Mouse (Mus musculus) cerebellum, postnatal 4 days (tissue): ENCODE measurements at regions not wholly inside any gene's neighbourhood (a gene's known extent, or its start where the extent isn't known, plus 50 kb on each side); places are given as distances from the start of the nearest gene placed in this dataset.

Experiments
- DNase-seq, 2 experiments: peaks; one replicate each; pipeline ENCODE4 v3.0.0; 2022; ENCODE audit warnings: low spot score in 2 of 2, mixed read lengths in 1 of 2

DNA sequence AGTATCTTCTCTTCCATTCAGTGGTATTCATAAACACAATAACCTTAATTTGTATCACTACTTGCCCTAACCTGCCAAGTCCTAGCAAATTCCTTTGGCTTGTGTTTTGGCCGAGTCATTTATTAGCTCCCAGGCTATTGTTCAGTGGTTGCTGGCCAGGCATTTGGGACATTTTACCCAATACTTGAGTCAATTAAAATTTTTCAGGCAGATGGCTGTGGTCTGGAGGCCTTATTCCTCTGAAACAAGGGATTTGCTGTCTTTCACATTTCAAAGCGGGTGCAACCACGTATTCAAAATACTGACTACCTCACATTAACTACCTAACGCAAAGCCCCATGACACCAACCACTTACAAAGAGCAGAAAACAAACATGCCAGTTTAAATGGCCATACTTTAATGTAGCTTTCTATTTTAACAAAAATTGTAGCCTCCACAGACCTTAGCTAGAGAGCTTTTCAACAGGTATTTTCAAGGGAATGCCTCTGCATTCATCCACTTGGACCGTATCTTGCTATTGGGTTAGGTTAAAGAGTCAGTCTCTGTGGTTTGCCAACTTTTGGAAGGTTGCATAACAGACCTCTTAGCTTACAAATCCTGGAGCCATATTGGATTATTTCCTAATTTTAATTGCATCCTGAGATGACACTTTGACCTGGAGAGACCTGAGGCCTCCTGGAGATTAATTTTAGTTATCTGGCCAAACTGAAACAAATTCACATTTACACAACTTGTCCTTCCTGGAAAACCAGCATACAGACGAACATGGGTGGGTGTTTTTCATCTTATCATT lies 224.7 kb upstream of the Fam241a start:
- DNase-seq: no peak

DNA sequence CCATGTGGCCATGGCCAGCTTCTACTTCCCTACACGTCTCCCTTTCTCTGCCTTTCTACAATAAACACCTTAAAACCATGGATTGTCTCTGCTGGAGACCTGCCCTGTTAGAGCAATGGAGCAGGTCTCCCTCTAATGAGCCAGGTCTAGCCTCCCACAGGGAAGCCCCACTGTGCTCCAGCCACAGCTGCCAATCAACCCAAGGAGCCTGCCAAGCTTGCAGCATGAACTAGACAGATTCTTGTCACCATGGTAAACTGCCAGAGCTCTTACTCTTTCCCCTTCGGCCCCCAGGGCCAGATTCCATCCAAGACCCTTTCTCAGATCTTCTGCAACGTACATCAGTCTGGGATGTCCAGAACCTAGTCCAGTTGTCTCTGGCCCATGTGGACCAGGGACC lies 217.1 kb upstream of the Fam241a start:
- DNase-seq: peak in 1 of 2 experiments; percentile 10

DNA sequence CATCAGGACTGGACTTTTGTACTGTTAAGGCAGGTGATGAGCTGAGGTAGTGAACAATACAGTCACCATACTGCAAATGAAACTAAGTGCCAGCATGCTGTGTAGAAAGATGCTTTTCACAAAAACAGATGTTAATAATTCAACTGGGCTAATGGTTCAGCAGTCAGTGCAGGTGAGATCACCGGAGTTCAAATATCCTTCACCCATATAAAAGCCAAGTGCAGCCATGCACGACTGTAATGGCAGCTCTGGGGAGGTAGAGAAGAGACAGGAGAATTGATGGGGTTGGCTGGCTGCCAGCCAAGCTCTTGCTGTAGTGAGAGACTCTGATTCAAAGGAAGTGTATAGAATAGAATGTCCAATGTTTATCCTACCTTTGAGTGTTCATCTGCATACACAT lies 214.3 kb upstream of the Fam241a start:
- no peak for DNase-seq

DNA sequence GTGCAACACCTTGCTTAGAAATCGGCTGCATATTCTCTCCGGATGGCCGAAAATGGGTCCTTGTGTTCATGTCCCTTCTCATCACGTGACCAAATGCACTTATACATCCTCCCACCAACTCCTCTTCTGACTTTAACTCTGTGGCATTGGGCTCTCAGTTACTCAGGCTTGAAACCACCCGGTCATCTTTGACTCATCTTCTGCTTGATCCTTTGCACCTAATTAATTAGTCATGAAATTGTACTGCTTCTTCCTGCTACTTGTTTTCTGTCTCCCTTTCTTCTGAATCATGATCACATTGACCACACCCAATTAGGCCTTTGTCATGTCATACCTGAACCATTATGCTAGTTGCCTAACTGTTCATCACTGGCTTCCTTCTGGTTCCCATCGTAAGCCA lies 208.4 kb upstream of the Fam241a start:
- no peak for DNase-seq

DNA sequence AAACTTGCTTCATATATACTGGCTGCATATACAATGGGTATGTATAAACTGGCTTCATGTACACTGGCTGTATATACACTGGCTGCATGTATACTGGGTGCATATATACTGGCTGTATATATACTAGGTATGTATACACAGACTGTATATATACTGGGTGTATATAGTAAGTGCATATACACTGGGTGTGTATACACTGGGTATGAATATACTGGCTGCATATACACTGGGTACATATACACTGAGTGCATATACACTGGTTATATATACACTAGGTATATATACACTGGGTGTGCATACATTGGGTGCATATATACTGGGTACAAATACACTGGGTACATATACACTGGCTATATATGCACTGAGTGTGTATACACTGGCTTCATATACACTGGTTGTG lies 196.9 kb upstream of the Fam241a start:
- DNase-seq: no peak

DNA sequence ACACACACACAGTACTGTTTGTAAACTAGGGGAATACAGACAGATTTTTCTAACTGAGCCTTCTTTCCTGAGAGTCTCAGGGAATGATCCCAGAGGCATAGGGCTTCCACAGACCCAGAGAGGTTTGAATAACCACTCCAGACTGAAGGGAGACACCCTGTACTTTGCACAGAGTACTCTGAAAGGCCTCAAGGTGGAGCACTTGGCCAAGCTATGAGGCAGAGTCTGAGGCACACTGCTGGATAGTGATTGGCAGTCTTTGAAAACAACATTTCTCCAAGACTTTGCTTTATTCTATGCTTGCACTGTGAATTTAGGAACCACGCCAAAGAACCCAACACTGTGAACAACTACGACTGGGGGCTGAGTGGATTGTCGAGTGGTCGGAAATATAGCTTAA lies 192.1 kb upstream of the Fam241a start:
- peak in 1 of 2 experiments; percentile 41 for DNase-seq

DNA sequence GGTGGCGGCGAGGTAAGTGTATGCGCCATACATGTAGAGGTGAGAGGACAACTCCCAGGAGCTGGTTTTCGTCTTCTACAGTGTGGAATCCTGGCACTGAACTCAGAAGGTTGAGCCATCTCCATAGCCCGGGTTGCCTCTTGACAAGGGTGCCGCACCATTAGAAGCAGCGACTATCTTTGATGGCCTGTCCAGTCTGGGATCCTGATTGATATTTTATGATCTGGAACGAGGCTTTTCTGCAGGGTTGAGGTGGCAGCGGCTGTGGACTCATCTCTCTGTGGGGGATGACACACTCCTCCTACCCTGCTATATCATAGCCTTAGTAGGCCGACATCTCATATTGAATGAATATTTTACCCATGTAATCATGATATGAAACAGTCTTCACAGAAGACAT lies 191.0 kb upstream of the Fam241a start:
- DNase-seq: no peak

DNA sequence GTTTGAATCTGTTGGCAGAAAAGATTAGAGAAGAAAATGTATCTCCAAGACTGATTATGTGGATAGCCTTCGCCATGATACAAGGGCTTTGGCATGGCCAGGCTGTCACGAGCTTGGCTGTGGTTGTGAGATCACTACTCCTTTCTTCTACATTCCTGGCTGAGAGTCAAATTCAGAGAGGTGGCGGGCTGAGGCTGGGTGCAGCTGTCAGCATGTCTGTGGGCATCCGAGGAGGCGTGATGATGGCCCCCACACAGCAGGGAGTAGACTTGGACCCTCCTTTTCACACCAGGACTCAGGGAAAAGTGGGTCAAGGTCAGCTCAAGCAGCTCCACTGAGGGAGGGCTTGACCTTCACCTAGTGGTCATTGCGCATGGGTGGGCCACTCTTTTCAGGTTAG lies 186.3 kb upstream of the Fam241a start:
- no peak for DNase-seq

DNA sequence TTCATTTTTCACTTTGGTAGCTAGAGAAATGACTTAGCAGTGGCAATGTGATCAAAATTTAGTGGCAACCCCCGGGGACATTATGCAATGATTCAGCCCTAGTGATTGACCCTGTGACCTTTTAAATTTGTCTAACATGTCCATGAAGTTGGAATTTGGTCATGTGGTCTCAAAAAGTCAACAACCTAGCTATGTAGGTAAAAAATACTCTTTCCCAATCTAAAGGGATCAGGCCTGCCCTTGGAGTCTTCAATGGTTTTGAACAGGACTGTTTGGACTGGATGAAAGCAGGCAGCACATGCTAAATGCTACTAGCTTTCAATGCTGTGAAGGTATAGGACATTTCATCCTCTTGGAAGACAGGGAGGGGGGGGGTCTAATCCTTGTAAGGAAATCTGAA lies 185.3 kb upstream of the Fam241a start:
- no peak for DNase-seq

DNA sequence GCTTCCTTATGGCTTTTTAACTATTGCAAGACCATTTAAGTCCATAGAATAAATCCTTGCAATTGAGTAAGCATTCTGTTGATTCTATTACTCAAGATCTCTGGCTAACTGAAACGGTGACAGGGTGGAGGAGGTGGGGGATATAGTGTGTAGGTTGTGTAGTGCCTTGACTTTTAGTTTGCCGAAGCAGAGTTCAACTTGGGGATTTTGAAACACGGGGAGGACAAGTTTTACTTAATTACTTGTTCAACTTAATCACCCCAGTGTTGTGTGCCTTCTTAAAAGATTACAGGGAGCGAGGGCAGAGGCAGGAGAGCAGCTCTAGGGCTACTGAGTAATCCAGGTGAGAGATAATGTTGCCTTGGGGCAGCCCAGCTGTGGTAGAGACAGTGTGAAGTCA lies 171.7 kb upstream of the Fam241a start:
- DNase-seq: no peak

DNA sequence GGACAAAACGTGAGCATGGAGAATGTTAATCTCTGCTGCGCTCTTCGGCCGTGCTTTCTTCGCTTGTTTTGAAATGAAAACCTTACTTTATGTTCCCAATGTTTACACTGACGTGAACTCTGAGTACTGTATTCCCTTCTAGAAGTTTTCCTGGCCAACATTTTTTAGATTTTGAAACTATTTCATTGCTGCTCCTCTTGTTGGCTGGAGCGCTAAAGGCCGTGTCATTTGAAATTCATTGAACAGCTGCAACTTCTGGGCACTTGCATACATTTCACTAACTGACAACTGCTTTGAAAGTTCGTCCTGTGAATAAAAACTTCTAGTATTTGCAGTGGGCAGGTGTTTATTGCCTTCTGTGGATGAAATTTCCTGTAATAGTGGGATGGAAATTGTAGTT lies 157.9 kb upstream of the Fam241a start:
- no peak for DNase-seq

DNA sequence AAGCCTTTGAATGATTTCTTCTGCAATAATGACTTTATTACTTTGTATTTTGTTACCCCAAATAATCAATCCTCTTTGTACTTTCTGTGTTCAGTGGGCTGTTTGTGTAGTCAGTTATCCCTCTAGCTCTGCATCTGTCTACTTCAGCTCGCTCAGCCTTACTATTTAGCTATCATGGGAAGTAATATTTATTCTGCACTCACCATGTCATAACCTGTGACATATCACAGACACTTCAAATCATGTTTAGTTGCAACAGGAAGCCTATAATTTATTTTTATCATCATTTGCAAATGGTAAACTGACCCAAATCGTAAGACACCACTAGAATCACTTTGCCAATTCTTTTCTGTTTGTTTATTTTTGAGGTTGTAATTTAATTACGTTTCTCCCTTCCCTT lies 147.6 kb upstream of the Fam241a start:
- no peak for DNase-seq

DNA sequence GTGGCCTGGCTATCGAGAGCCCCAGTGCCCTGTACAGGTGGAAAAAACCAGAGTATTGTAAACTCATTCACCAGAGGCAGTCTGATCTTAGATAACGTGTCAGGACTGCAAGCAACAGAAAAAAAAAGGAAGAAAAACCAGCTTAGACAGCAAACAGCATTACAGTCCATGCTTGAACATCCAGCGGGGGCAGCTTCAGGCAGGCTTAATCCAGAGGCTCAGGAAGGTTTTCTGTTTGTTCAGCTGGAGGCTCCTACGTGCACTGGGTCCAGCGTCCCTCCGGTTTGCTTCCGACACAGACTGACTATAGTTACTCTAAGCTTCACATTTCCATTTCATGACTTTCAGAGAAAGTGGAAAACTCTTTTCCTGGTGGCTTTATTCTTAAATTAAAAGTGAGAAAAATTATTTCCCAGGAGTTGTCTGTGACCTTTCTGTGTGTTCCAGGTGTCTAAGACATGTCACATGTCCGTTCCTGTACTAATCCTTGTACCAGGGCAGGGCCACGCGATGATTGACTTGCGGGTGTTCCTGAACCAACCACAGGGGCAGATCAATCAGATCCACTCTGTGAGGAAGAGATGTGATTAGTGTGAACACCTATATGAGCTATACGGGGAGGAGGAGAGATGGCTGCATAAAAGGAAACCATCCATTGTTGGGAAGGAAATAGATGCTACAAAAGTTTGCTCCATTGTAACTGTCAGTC lies 144.4 kb upstream of the Fam241a start:
- DNase-seq: no peak

DNA sequence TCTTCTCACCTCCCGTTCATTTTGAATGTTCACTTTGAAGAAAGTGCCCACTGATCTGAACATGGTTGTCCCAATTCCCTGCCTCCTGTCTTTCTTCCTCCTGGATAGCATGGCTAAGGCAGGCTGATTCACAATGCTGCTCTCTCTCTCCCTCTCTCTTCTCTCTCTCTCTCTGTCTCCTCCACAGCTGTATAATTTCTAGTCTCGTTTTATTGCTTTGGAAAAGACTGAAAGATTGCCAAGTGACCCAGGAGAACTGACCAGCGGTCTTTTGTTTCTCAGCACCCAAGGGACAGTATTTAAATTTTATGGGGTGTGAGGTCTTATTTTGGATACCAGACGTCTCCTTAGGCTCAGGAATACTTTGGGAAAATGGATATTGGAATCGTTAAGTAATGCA lies 143.1 kb upstream of the Fam241a start:
- DNase-seq: no peak

DNA sequence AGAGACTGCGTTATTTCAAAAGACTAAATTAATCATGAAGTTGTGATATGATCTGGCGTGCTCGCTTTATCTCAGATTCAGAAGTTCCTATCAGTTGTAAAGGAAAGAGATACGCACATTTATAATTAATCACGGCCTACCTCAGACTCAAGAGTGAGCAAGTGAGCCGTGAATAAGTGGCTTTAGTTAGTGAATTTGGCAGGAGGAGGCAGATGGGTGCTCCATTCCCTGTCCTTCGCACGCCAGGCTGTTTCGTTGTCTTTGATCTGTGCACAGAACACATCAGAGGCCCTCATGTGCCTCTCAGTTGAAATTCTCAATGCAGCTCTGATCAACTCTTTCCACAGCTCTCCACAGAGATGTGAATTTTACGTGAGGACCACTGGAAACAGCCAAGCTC lies 140.4 kb upstream of the Fam241a start:
- no peak for DNase-seq

DNA sequence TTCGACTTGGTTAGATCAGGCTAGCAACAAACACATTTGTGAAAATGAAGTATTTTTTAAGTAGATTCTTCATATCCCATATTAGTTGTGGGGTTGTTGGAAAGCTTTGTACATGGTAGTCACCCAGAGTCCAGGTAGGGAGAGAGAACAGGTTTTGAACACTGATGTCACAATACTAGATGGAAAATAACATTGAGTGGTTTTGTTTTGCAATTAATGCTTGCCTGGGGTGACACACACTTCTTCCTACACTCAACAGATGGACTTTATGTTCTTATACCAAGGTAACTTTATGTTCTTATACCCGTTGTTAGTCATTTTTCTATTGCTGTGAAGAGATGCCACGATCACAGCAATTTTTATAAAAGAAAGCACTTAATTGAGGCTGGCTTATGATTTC lies 134.2 kb upstream of the Fam241a start:
- DNase-seq: no peak

DNA sequence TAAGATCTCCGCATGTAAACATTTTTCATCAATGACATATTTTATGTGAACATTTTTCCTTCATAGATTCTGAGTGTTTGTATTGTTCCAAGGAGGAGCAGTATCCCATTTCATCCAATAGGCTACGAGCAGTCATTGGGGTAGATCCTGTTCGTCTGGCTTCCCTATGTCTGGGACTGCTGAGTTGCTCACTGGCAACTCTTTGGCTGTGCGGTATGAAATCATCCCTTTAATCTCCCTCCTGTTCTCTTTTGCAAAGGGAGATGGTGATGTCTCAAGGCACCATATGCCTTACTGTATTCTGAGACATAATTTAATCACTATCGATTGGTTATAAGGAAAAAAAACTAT lies 133.4 kb upstream of the Fam241a start:
- DNase-seq: no peak

DNA sequence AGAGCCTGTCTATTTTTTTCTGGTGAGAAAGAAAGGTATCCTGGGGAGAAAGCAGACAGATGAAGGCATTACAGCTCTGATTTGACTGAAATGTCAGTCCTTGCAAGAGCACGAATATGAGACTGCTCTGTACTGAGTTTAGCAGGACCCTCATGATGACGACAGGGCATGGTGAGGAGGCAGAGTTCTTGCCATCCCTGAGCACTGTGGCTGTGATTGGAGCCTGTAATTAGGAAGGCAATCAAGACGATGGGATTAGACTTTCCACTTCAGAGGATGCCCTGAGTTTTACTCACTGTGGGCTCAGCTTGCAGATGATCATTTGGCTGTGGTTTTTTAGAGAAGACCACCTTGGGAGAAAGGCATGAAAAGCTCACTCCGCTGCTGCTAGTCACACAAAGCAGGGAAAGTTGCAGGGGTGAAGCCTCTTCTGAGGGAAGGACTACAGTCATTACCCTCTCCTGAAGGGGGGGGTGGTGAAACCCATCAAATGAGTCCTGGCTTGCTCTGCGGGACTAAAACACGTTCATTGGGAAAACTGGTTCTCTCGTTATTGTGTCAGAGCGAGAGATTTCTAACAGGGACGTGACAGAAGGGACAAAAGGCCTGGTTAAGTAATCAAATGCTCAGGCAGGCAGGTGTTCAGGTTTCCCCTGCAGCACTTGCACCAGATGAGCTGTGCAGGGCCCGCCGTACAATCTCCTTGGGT lies 132.9 kb upstream of the Fam241a start:
- no peak for DNase-seq

DNA sequence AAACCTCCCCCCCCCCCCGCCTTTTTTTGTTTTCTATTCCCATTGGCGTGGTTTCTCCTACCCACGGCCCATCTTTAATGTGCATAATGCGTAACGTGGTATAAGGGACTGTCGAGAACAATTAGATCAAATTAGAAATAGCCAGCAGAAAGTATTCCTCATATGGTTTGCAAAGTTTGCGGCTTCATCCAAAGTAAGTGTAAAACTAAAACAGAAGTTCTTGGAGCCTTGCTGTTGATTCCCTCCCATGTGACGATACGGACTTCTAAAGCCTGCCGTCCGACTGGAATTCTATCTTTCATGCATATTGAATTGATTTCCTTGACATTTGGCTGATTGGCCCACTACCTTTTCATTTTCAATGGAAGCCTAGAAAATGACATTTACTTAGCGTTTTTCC lies 128.7 kb upstream of the Fam241a start:
- DNase-seq: no peak

DNA sequence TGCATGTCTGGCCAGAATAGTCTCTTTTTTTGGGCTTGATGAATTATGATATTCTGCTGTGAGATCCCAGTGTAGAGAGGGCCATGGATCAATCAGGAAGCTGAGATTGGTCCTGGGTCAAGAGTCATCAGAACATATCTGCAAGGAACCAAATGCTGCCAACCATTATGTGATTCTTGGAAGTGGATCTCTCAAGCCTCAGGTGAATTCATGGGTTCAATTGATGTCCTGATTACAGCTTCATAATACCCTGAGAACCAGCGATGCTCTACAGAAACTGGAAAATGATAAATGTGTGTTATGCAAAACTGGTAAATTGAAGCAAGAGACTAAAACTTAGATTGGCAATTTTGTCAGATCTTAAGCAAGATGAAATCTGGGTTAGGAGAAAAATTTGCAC lies 118.8 kb upstream of the Fam241a start:
- DNase-seq: no peak

DNA sequence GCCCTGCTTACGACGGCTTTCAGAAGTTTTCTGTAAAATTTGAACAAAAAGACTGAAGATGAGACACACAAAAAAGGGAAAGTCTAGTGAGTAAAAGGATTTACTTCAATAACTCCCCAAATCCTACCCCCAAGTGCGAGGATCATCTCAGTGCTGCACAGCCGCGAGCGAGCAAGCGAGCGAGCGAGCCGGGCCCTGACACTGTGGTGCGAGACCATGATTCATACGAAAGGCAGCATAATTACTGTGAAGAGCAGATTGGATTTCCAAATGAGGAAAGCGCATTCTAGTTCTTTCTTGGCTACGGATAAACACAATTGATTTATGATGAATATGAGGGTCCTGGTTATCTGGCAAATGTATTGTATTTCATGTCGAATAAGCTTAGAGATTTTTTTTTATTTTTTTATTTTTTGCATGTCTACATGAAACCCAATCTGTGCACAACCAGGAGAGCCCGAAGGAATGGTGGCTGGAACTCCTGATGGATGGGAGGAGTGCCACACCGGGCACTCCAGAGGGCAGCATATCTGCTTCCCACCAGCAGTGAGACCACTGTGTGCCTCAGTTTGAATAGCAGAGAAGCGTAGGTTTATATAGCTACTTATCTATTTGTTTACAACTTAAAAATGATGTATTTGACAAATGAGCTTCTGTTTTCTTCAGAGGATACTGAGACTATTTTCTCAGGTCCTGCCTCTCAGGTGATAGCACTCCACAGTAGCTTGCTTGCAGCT lies 106.9 kb upstream of the Fam241a start:
- DNase-seq: no peak

DNA sequence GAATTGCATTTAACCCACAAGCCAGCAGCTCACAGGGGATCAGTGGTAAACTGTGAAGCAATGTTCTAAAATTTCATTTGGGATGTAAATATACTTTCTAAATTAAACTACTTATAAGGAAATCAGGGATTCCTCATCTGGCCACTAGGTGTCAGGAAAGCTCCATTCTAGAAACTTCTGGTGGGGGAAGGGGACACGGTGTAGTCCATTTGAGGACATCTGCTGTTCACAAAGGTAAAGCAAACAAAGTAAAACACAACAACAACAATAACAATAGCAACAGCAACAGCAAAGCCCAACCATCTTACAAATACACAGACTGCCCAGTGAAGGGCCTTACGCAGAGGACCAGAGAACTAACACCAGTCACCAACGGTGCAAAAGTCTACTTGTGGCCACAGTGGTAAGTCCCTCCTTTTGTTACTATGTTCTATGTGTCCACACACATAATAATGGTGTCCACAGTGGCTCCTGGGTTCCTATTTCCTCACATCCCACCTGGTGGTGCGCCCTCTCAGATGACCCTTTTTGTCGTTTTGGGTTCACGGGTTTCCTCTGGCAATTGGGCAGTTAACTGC lies 105.9 kb upstream of the Fam241a start:
- DNase-seq: peak in 1 of 2 experiments; percentile 53
